Mouse (Mus musculus) liver, postnatal 0 days (tissue): Measurements from ENCODE around the gene Plekhg6.

Experiments
- CTCF ChIP-seq: sonication (generic); IDR thresholded peaks from 2 replicates; pipeline ENCODE4 v1.5.1; 2016; ENCODE audit warnings: antibody characterized with exemption, low read depth
- EP300 ChIP-seq: IDR thresholded peaks from 2 replicates; pipeline ENCODE4 v1.6.1; 2016; ENCODE audit warnings: antibody characterized with exemption, low read depth, mild to moderate bottlenecking

DNA sequence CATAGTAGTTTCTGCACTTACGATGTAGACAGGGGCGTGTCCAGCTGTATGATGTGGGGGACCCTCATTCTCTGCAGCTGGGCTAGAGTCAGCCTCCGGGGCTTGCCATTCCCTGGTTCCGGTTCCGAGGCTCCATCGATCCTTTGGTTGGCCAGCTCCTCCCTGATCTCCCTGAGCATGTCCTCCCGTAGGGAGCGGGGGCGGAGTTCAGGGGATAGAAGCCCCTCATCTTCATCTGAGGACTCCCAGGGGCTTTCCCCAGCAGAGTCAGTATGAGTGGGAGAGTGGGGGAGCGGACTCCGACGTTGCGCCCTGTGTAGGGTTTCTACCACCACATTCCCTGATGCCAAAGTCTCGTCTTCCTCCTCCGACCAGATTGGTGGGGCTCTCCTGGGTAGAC, 17.6 kb downstream of the Plekhg6 start:
- TF ChIP-seq CTCF (no peak), EP300 (no peak)
